Mouse (Mus musculus): ENCODE results near the gene Gpx8. TPM values are rescaled to one million over a fixed set of nuclear protein-coding genes. Genes with fewer than 3 reads are reported as not detected.

The Gpx8 gene
- polyA plus RNA-seq (2012; rRNA removed) = 18.8 and 21.8 TPM in 2 replicates

DNA sequence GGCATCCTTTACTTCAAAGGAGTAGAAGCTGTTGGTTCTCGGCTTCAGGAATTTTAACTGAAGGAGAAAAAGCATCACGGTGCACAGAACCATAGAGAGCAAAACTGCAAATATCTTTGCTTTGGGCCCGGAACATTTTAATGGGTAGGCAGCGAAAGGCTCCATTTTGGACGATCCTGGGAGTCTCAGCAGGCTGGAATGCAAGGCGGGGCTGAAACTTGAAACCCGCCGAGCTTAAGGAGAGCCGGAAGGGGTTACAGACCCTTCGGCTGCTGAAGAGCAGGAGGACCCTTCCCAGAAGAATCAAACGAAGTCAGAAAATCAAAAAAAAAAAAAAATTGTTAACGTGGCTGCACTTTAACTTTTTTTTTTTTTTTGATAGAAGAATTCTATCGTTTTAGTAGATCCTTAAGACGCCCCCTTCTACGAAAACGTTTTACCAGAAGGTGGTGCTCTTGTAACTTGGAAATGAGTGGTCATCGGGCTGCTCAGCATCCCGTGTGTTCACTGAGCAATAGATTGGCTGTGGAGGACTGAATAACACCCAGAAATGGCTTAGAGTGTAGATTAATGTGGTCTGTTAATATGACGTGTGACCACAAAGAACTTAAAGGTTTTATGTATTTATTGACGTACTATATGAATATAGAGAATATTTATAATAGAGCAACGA lies at the start of gene Gpx8:
Gpx8 (minus strand) TSS at position 200 of the 673 bp plus-strand sequence.
- peak; percentile 22 for DNase-seq (ENCODE audit: low read depth)

- DNase-seq (ENCODE audit: low read depth) = no peak
These were observed 48.4 kb upstream of the Gpx8 start for GRCm38 (mm10) chr13:113094618-113095017.

GRCm38 (mm10) chr13:113090489-113090888 lies 44.3 kb upstream of the Gpx8 start:
- DNase-seq (ENCODE audit: low read depth) = no peak

- DNase-seq (ENCODE audit: low read depth) = no peak
These were observed 41.2 kb upstream of the Gpx8 start for GRCm38 (mm10) chr13:113087226-113088017.

DNA sequence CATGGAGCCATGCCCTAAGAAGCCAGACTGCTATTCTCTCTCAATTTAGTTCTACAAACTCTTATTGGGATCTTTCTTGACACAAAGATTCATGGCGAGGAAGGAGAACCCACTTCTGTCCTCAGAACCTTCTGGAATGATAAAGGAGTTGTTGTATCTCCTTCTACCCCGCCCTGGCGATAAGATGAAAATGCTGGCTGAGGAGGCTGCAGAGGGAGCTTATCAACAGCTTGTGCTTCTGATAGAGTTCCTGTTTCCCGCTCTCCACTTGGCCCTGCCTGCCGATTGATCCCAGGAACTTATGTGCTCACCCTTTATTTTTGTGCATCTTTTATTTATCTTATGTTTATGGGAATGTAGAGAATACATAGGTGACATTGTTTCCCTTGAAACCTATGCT lies 38.5 kb upstream of the Gpx8 start:
- DNase-seq (ENCODE audit: low read depth) = no peak

DNA sequence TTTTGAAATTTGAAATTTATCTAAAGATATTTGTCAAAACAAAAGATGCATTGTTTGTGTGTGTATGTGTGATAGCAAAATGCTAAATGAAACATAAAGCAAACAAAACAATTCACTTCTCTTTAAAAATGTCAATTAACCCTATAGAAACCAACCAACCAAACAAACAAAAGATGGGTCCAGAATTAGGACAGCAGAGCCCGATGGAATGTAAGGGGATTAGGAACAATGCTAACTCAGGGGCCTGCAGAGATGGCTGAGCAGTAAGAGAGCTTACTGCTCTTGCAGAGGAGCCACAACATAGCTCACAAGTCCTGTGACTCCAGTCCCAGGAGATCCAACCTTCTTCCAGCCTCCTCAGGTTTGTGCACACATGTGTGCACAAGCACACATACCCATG lies 35.9 kb upstream of the Gpx8 start:
- DNase-seq (ENCODE audit: low read depth) = no peak

GRCm38 (mm10) chr13:113079021-113079420 lies 32.8 kb upstream of the Gpx8 start:
- no peak for DNase-seq (ENCODE audit: low read depth)

- DNase-seq (ENCODE audit: low read depth) = no peak
These were observed 18.3 kb upstream of the Gpx8 start for GRCm38 (mm10) chr13:113064542-113064941.

- DNase-seq (ENCODE audit: low read depth) = no peak
These were observed 15.5 kb upstream of the Gpx8 start for GRCm38 (mm10) chr13:113061746-113062145.

DNA sequence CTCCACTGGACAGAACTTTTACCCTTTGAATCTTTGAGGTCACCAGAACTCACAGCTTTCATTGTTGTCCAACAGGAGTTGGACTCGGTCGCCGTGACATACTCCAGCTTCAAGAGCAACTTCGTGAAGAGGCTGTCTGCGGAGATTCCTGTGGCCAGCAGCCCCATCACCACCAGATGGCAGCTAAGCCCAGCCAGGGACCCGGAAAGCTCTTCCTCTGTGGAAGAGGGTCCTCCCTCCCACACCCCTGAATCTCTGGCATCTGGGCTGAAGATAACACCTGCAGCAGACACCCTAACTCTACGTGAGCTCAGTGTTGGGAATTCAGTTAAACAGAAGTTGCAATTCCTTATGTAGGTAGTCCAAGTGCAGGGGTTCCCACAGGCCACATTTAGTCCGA lies 9.6 kb upstream of the Gpx8 start:
- no peak for DNase-seq (ENCODE audit: low read depth)

DNA sequence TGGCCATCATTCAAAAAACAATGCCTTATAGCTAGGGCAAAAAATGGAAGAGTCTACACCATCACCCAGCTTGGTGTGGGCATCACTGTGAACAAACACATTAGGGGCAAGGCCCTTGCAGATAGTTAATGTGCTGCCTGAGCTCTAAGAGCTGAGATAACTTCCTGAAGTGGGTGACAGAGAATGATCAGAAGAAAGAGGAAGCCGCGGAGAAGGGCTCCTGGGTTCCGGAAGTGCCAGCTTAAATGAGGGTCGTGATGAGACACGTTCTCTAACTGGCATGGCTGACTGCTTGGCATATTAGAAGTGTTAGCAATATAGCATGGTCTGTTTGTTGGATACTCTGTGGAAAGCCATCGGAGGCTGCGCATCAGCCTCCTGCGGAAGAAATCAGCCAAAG lies 8.0 kb upstream of the Gpx8 start:
- DNase-seq (ENCODE audit: low read depth) = no peak

- no peak for DNase-seq (ENCODE audit: low read depth)
These were observed 1.4 kb upstream of the Gpx8 start for GRCm38 (mm10) chr13:113047647-113048046.

GRCm38 (mm10) chr13:113047018-113047417 lies 808 bp upstream of the Gpx8 start:
- no peak for DNase-seq (ENCODE audit: low read depth)

GRCm38 (mm10) chr13:113045458-113046110 lies 626 bp downstream of the Gpx8 start:
- DNase-seq (ENCODE audit: low read depth) = no peak

- no peak for DNase-seq (ENCODE audit: low read depth)
These were observed 1.3 kb downstream of the Gpx8 start for GRCm38 (mm10) chr13:113044876-113045275.

DNA sequence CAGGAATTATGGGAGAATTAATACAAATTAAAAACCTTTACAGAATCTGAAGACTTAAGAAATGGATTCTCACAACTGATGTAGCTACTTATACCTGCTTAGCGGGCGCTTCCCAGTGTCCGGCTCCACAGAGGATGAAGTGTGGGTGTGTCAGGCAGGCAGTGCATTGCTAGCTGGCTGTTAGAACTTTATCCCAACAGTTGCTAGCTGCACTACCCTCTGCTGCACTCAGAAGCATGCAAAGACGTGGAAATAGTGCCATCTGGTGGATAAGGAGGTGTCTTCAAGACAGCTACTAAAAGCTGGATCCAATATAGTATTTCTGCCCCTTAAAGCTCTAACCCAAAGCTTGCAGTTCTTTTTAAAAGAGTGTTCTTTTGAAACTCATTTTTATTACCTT lies 10.4 kb downstream of the Gpx8 start:
- peak; percentile 22 for DNase-seq (ENCODE audit: low read depth)

- no peak for DNase-seq (ENCODE audit: low read depth)
These were observed 11.2 kb downstream of the Gpx8 start, which contains the start of gene Cdc20b for GRCm38 (mm10) chr13:113034950-113035421. TSS of gene Cdc20b (plus strand) at chr13:113035111.

DNA sequence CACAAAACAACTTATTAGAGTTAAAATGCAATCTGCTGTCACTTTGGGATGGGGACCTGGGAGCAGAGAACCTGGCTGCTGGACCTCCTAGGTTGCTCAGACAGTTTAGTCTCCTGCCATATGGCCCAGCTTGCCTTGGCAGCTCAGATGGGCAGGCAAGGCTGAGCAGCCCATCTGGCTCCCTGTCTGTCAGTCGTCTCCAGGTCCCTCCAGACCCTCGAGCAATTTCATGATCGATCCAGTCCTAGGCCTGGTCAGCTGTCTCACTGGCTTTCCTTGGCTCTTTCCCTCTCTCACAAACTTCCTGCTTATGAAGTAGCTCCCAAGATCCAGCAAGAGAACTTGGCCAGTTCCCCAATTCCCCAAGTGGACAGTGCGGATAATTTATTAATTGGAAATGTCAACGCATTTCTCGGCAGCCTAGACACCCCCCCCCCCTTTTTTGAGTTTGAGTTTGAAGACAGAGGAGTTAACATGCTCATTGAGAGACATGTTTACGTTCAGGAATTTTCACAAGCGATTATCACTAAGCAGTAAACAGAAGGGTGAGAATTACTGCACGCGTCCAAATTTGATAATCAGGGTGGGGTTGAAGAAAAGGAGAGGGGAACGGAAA lies 11.8 kb downstream of the Gpx8 start:
- no peak for DNase-seq (ENCODE audit: low read depth)

GRCm38 (mm10) chr13:113032831-113033230 lies 13.4 kb downstream of the Gpx8 start:
- no peak for DNase-seq (ENCODE audit: low read depth)

GRCm38 (mm10) chr13:113031792-113032571 lies 14.2 kb downstream of the Gpx8 start:
- no peak for DNase-seq (ENCODE audit: low read depth)

- DNase-seq (ENCODE audit: low read depth) = no peak
These were observed 14.9 kb downstream of the Gpx8 start for GRCm38 (mm10) chr13:113031351-113031750.
